Mouse (Mus musculus) bone marrow, adult 2 months (tissue): Measurements from ENCODE around the gene Tmem230. TPM values are rescaled to one million over a fixed set of nuclear protein-coding genes. Genes with fewer than 3 reads are reported as not detected.

Experiments
- H3K27ac ChIP-seq: fragments of 200-500 bp; 2 replicates; pipeline ENCODE4 v1.5.1; 2012; ENCODE audit warnings: low read depth, mild to moderate bottlenecking, control low read depth, inconsistent platforms, low read length; ENCODE audit not compliant: control insufficient read depth, poor library complexity, insufficient read depth
- H3K4me1 ChIP-seq: fragments of 200-500 bp; 2 replicates; pipeline ENCODE4 v1.6.1; 2011; ENCODE audit warnings: low read length; ENCODE audit not compliant: control insufficient read depth, insufficient read depth
- H3K4me3 ChIP-seq: fragments of 200-500 bp; replicated peaks from 2 replicates; pipeline ENCODE3; 2011; ENCODE audit warnings: mild to moderate bottlenecking, low read depth, low read length, control low read depth; ENCODE audit not compliant: control insufficient read depth
- CTCF ChIP-seq: fragments of 200-500 bp; IDR thresholded peaks from 2 replicates; pipeline ENCODE4 v1.5.1; 2011; ENCODE audit warnings: low read length, control low read depth; ENCODE audit not compliant: control insufficient read depth, insufficient read depth
- POLR2A ChIP-seq: fragments of 200-500 bp; IDR thresholded peaks from 2 replicates; pipeline ENCODE4 v1.6.1; 2011; ENCODE audit warnings: low read depth, mild to moderate bottlenecking, control low read depth, low read length, borderline replicate concordance; ENCODE audit not compliant: control insufficient read depth
- WGBS: fragments of 180-500 bp; shearing (Covaris S2); methylation state at CpG from one replicate; pipeline ENCODE4 v1.1.7; 2018; 5-methylcytosine and 5-hydroxymethylcytosine counted together
- polyA plus RNA-seq: library from polyadenylated mRNA; stranded (reverse); fragments of >200 nt; gene quantifications from 2 replicates; pipeline ENCODE4 v1.2.4, GENCODE M21; 2011; ENCODE audit warnings: low replicate concordance; ENCODE audit not compliant: missing spikeins, insufficient read depth, insufficient read length

The Tmem230 gene
- polyA plus RNA-seq, 1 experiment: 20.6 TPM

- no peak overlapping the region for H3K4me3 ChIP-seq
- TF ChIP-seq POLR2A: no peak
- peak; percentile 30; the same call in 1 of the 2 replicates for TF ChIP-seq CTCF
- H3K4me1 ChIP-seq: no peaks in the 10 kb centered on the region; the same call in 1 of the 2 replicates
- no peak overlapping the region for H3K27ac ChIP-seq
- WGBS: 15% methylated on average over 3 of the region's 3 CpGs
These were observed 43.8 kb downstream of the Tmem230 start for GRCm38 (mm10) chr2:132203773-132204172.

DNA sequence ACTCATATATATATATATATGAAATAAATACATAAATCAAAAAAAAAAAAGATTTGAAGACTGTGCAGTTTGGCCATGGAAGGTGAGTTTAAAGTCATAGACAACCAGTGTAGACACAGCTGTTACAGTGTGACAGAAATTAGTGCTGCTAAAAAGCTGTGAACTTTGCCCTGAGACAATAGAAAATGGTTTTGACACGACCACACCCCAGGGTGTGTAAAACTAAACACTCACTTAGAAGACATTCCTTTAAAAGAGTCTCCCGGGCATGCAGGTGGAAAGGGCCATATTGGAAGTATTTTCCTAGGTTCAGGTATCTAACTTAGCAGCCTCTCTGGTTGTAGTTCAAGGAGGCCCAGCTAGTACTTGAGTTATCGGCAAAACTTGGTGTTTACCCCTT lies 44.4 kb downstream of the Tmem230 start:
- no peaks in the 10 kb centered on the region; the same call in 1 of the 2 replicates for H3K4me1 ChIP-seq
- no peak overlapping the region for H3K27ac ChIP-seq
- no peak for TF ChIP-seq CTCF
- TF ChIP-seq POLR2A: no peak
- no peak overlapping the region for H3K4me3 ChIP-seq
- WGBS: 74% methylated on average over 3 of the region's 3 CpGs

- H3K4me1 ChIP-seq: no peaks in the 10 kb centered on the region
- H3K27ac ChIP-seq: no peak overlapping the region
- H3K4me3 ChIP-seq: no peak overlapping the region
- no peak for TF ChIP-seq POLR2A
- no peak for TF ChIP-seq CTCF
- WGBS: 86% methylated on average over 9 of the region's 9 CpGs
These were observed 49.3 kb downstream of the Tmem230 start for GRCm38 (mm10) chr2:132198017-132198933.

DNA sequence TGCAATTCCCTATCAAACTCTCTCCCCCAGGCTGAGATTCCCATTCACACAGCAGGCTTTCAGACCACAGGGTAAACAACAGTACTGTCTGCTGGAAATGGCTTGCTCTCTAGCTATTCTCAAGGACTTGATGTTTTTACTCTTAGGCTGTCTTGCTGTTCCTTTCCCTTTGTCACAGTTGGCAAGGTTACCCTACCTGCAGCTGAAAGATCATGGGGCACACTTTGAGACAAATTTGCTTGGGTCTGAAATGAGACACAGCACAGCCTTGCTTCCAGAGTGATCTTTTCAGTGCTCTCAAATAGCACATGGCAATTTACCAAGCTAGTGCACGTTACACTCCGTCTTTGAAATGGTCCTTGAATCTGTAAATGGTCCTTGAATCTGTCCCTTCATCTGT lies 52.0 kb downstream of the Tmem230 start:
- TF ChIP-seq POLR2A (no peak), CTCF (no peak)
- Histone ChIP-seq H3K27ac (no peak overlapping the region), H3K4me3 (no peak overlapping the region), H3K4me1 (no peaks in the 10 kb centered on the region)
- 83% methylated on average over 2 of the region's 2 CpGs for WGBS

- no peak overlapping the region for H3K4me3 ChIP-seq
- H3K4me1 ChIP-seq: no peaks in the 10 kb centered on the region
- TF ChIP-seq POLR2A: no peak
- no peak for TF ChIP-seq CTCF
- 73% methylated on average over 3 of the region's 3 CpGs for WGBS
- no peak overlapping the region for H3K27ac ChIP-seq
These were observed 56.9 kb downstream of the Tmem230 start for GRCm38 (mm10) chr2:132190602-132191161.

Other genes starting within 250 kb of the Tmem230 start
- gene Rassf2, start 217.5 kb downstream of the Tmem230 start, polyA plus RNA-seq: 17.9 and 35.7 TPM in 2 replicates
- 3.9 and 12.2 TPM in 2 replicates for gene Slc23a2, start 102.7 kb downstream of the Tmem230 start, polyA plus RNA-seq
- gene Pcna, start 5.5 kb upstream of the Tmem230 start, polyA plus RNA-seq: 284 and 419 TPM in 2 replicates
- 16.9 and 30.7 TPM in 2 replicates for gene Cds2, start 15.3 kb upstream of the Tmem230 start, polyA plus RNA-seq
- 0.50 TPM in 1 of 2 replicates, not detected in the other for gene Prokr2, start 137.6 kb upstream of the Tmem230 start, polyA plus RNA-seq